Mouse (Mus musculus): ENCODE results near the gene Dagla.
A peak's percentile ranks its signal among the peaks of the same experiment; 100 is the strongest.

Dagla gene

DNA sequence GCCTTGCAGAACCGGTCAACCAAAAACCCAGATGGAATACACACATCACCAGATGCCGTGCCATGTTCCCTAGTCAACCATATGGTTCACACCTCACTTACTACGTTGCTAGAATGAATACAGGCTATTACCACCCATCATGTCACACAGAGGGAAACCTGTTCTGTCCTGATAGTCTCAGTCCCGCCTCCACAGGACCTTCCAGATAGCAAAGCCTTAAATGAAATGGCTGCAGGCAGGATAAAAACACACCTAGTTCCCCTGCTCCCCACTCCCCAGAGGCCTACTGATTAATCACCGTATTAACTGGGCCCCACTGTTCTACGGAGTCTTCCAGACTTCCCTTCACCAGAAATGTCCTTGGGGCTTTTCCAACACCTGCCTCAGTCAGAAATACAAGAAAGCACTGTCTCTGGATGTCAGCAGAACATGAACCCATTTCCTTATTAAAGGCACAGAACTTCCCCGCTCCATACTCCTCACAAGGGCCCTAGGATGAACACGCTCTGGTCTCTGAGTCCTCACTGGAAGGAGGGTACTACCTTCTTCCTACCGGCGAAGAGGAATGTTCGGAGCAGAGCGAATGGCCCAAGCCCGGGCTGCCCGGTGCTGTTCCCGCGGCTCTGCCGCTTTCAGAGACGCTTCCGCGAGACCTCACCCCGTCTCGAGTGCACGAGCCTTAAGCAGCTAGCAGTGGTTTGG is 101.4 kb downstream of the Dagla start:
- DNase-seq (ENCODE audit: low read depth, low spot score): no peak

DNA sequence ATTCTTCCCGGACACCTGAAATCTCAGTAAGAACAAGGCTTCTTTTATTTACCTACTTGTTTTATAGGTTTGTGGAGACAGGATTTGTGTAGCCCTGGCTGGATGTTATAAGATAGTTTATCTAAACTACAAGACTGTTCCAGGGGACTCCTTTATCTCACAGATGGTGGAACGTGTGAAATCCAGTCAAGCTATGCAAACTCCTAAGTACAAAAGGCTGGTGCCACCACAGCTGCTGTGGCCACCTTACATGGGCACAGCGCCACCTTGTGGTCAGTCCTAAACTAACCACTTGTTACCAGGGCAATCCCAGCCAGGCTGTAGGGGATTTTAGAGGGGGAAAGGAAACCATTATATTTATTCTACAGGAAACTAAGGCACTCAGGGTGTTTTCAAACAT is 106.0 kb downstream of the Dagla start:
- peak; percentile 89 for DNase-seq (ENCODE audit: low read depth, low spot score)

DNA sequence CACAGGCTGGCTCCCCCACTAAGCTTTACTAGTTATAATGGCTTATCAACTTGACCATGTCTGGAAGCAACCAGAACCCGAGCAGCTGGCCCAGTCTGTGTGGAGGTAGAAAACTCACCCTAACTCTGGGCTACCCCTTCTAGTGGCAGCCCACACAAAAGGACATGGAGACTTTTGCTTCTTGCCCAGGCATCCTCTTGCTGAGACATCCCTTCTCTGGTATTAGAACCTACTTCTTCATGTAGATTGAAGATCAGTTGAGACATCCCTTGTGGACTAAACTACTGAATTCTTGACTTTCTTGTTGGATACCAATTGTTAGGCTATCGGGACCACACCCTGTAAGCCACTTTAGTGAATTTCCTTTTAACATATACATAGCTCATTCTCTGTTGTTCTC is 106.4 kb downstream of the Dagla start:
- DNase-seq (ENCODE audit: low read depth, low spot score): no peak

GRCm38 (mm10) chr19:10197130-10197529 is 107.5 kb downstream of the Dagla start:
- DNase-seq (ENCODE audit: low read depth, low spot score): no peak

Data from CD4-positive, CD25-positive, alpha-beta regulatory T cell, adult 2 months (primary cell).